Mouse (Mus musculus) CD4-positive, CD25-positive, alpha-beta regulatory T cell, adult 9 weeks (primary cell): ENCODE measurements around the gene Olfr1371. TPM values are rescaled to one million over a fixed set of nuclear protein-coding genes. Genes with fewer than 3 reads are reported as not detected.

Source experiments
- polyA plus RNA-seq: library from polyadenylated mRNA; unstranded; fragments of 100-300 nt; shearing (Covaris generic); gene quantifications from one replicate; pipeline ENCODE4 v1.2.1, GENCODE M21; 2017

Gene Olfr1371
- polyA plus RNA-seq: not detected

DNA sequence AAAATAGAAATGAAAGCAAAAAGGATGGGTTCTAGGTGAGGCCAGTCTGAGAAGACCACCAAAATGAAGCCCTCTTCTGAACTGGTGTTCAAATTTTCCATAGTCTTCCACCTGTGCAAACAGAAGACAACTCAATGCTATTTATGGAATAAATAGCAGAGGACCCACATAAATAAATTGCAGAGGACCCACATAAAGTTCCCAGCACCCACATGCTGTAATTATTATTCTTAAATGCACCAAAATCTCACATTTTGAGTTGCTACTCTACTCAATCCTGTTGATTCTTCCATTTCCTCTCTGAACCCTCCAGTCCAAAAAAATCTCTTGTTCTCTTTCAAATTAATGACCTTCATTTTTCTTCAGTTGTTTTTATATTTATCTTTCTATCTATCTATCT, at the start of gene Olfr1371:
Gene Olfr1371 (minus strand): TSS at position 101 of the 400 bp plus-strand sequence.

DNA sequence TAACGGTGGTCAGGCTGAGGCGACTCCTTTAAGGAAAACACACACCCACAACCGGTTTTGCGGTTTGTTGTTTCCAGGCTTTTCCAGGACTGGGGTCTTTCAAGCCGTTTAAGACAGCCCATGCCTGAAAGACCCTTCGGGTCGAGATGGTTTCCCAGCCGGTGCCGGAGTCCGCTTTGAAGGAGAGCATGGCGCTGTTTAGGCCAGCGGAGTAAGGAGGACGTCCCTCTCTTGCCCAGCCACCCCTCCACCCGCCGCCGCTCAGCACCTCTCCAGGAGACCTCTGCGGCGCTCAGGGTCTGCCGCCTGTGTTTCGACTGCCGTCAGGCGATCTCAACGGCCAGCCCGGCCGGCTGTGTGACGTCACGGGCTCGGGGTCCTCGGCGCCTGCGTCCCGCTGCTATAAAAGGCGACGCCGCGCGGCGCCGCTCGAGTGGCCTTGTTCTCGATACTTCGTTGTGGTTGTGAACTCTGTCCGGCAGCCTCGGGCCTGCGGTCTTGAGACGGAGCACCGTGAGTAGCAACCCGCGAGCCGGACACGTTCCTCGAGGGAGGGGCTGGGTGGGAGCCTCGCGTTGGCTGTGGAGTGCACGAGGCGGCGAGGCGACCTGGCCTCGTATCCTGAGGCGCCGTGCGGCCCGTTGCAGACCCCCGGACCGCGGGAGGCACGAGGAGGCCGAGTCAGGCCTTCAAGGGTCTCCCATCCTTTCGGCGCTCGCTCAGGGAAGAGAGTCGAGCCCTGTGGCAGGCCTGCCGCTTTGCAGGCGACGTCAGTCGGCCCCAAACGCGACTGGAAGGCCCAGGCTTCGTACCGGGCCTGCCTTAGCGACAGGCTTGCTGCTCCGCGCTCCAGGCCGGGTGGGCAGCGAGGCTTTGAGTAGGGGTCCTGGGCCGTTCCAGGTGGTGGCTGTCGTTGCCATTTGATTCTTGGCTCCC, 18.1 kb upstream of the Olfr1371 start, which contains the start of gene Skp1a:
Gene Skp1a (plus strand): TSS at position 390 of the 936 bp plus-strand sequence.

Other genes with a start within 250 kb of the Olfr1371 start
- 116 TPM for gene Cdkn2aipnl, start 246.3 kb downstream of the Olfr1371 start, polyA plus RNA-seq
- gene Ube2b, start 213.2 kb downstream of the Olfr1371 start, polyA plus RNA-seq: 328 TPM
- gene Cdkl3, start 209.8 kb downstream of the Olfr1371 start, polyA plus RNA-seq: 7.1 TPM
- gene Ppp2ca, start 115.3 kb downstream of the Olfr1371 start, polyA plus RNA-seq: 6.3 TPM
- not detected for gene Olfr1373, start 68.5 kb downstream of the Olfr1371 start, polyA plus RNA-seq
- gene Skp1a, start 18.0 kb upstream of the Olfr1371 start, polyA plus RNA-seq: 383 TPM
- 302 TPM for gene Tcf7, start 69.0 kb upstream of the Olfr1371 start, polyA plus RNA-seq
- 103 TPM for gene Vdac1, start 146.9 kb upstream of the Olfr1371 start, polyA plus RNA-seq
- 95.9 TPM for gene 9530068E07Rik, start 182.4 kb upstream of the Olfr1371 start, polyA plus RNA-seq